Mouse (Mus musculus): ENCODE measurements around the gene Sh3yl1. TPM values are rescaled to one million over a fixed set of nuclear protein-coding genes. Genes with fewer than 3 reads are reported as not detected.

Sh3yl1 gene
- total and polyA plus RNA-seq, 3 experiments, result 0.28 to 1.0 (median 0.59) TPM

DNA sequence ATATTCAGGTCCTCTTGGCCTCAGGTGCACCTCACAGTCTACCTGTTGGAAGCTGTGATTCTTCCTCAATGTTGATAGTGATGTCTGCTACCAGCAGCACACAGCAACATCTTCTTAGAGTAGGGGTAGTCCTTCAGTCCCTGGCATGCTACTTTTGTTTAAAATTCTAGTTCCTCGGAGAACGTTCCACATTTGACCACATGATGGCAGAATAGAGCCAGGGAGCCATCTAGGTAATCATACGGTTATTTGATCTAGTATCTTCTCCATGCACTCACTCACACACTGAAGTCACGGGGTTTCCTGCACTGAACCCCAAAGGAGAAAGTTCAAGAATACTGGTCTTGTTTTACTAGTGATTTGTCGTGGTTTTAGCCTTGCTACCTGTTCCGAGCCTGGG is 96.7 kb downstream of the Sh3yl1 start:
- no peaks in the 10 kb centered on the region for H3K36me3 ChIP-seq (replicated peaks in 1 of 2; ENCODE audit: control insufficient read depth in 1 of 2, insufficient read depth in 1 of 2, low read length in 1 of 2)
- H3K79me2 ChIP-seq (replicated peaks; ENCODE audit: control insufficient read depth, extremely low read depth, insufficient read depth, poor library complexity, severe bottlenecking), result no peaks in the 10 kb centered on the region
- TF ChIP-seq HCFC1 (IDR thresholded peaks at IDR 0.05; ENCODE audit: low read depth, low read length), result no peak
- peak; percentile 69 to 80 for TF ChIP-seq CTCF (conservative IDR thresholded peaks at IDR 0.05 in 1 of 2, IDR thresholded peaks at IDR 0.05 in 1 of 2; ENCODE audit: low read depth in 2 of 2, low read length in 2 of 2)
- TF ChIP-seq MAZ (IDR thresholded peaks at IDR 0.05; ENCODE audit: low read depth, low read length), result no peak
- TF ChIP-seq RAD21 (IDR thresholded peaks at IDR 0.05; ENCODE audit: low read depth, low read length), result peak; percentile 84
- peak; percentile 65 for TF ChIP-seq SMC3 (IDR thresholded peaks at IDR 0.05; ENCODE audit: low read depth, low read length)
- in situ Hi-C loops (cut with MboI; ENCODE audit: low pct_ligation_motif_present, low pct_unique_long_range_greater_than_20kb, low sequenced_read_pairs), result no loop called here
- no peak overlapping the region for H3K9ac ChIP-seq (ENCODE audit: insufficient read depth, low read depth)
- H3K4me1 ChIP-seq (ENCODE audit: control insufficient read depth in 1 of 2, insufficient read depth in 2 of 2), result 0 out of 4 replicates have a peak, but pooled peaks cover 0 to 3% of the 10 kb centered on the region in 2 experiments
- no peak overlapping the region for H3K27ac ChIP-seq (ENCODE audit: insufficient read depth, low read depth)
- no peak overlapping the region for H3K4me3 ChIP-seq (replicated peaks in 1 of 3; ENCODE audit: low read depth in 2 of 3, low read length in 2 of 3, poor library complexity in 1 of 3)
- dilution Hi-C loops (cut with MboI; ENCODE audit: extremely low pct_ligation_motif_present, extremely low pct_unique_long_range_greater_than_20kb, low sequenced_read_pairs), result no loop called here
- no peak overlapping the region; the same call in 1 of the 2 replicates for H3K4me2 ChIP-seq (ENCODE audit: insufficient read depth, low read depth, poor library complexity, severe bottlenecking)
- no peaks in the 10 kb centered on the region for H3K9me3 ChIP-seq (replicated peaks; ENCODE audit: low read length)
- H3K27me3 ChIP-seq (replicated peaks), result no peaks in the 10 kb centered on the region
- peak; percentile 63 for DNase-seq (ENCODE audit: extremely low read depth)

Other genes with a start within 250 kb of the Sh3yl1 start
- not detected in 2 replicates for gene Alkal2, start 27.3 kb upstream of the Sh3yl1 start, total RNA-seq (2012; rRNA removed)
- not detected in 2 replicates for gene Alkal2, start 27.3 kb upstream of the Sh3yl1 start, total RNA-seq (2014; rRNA removed)
- gene Alkal2, start 27.3 kb upstream of the Sh3yl1 start, polyA plus RNA-seq (2012; ENCODE audit: insufficient read length, low read depth), result not detected in 2 replicates
- gene Acp1, start 79 bp upstream of the Sh3yl1 start, total RNA-seq (2012; rRNA removed), result 85.5 and 92.4 TPM in 2 replicates
- 198 and 225 TPM in 2 replicates for gene Acp1, start 79 bp upstream of the Sh3yl1 start, total RNA-seq (2014; rRNA removed)
- 125 and 131 TPM in 2 replicates for gene Acp1, start 79 bp upstream of the Sh3yl1 start, polyA plus RNA-seq (2012; ENCODE audit: insufficient read length, low read depth)
- not detected in 2 replicates for gene Fam110c, start 162.2 kb downstream of the Sh3yl1 start, total RNA-seq (2012; rRNA removed)
- not detected in 2 replicates for gene Fam110c, start 162.2 kb downstream of the Sh3yl1 start, total RNA-seq (2014; rRNA removed)
- 0.10 TPM in 1 of 2 replicates, not detected in the other for gene Fam110c, start 162.2 kb downstream of the Sh3yl1 start, polyA plus RNA-seq (2012; ENCODE audit: insufficient read length, low read depth)

Data from CH12.LX (cell line).